Mouse (Mus musculus): Measurements from ENCODE around the gene Pnkd.

- TF ChIP-seq EP300 (IDR thresholded peaks at IDR 0.05; ENCODE audit: low read depth): no peak
- TF ChIP-seq CTCF (IDR thresholded peaks at IDR 0.05; ENCODE audit: low read depth): no peak
Measured at GRCm38 (mm10) chr1:74275015-74275414, 9.7 kb upstream of the Pnkd start.
